Mouse (Mus musculus) thymus, adult 2 months (tissue): Measurements from ENCODE around the gene Ncoa6. TPM values are rescaled to one million over a fixed set of nuclear protein-coding genes. Genes with fewer than 3 reads are reported as not detected.

Experiments used
- DNase-seq: peaks from one replicate; pipeline ENCODE4 v3.0.0; 2021
- H3K27ac ChIP-seq: fragments of 200-500 bp; 2 replicates; pipeline ENCODE4 v1.5.1; 2012; ENCODE audit warnings: low read length, control low read depth; ENCODE audit not compliant: control insufficient read depth, insufficient read depth
- H3K27me3 ChIP-seq: fragments of 200-500 bp; 2 replicates; pipeline ENCODE4 v1.6.1; 2012; ENCODE audit warnings: mild to moderate bottlenecking, low read length, moderate library complexity, mixed read lengths; ENCODE audit not compliant: control insufficient read depth, insufficient read depth
- H3K36me3 ChIP-seq: fragments of 200-500 bp; 2 replicates; pipeline ENCODE4 v1.6.1; 2012; ENCODE audit warnings: mild to moderate bottlenecking, low read length, moderate library complexity; ENCODE audit not compliant: control insufficient read depth, insufficient read depth
- H3K4me1 ChIP-seq: fragments of 200-500 bp; replicated peaks from 2 replicates; pipeline ENCODE4 v1.6.1; 2012; ENCODE audit warnings: low read length; ENCODE audit not compliant: control insufficient read depth, insufficient read depth
- H3K4me3 ChIP-seq: fragments of 200-500 bp; 2 replicates; pipeline ENCODE4 v1.5.1; 2012; ENCODE audit warnings: mild to moderate bottlenecking, low read length, control low read depth, moderate library complexity; ENCODE audit not compliant: control insufficient read depth, insufficient read depth
- CTCF ChIP-seq: fragments of 200-500 bp; IDR thresholded peaks from 2 replicates; pipeline ENCODE4 v1.5.1; 2012; ENCODE audit warnings: mild to moderate bottlenecking, control low read depth, low read length, moderate library complexity, borderline replicate concordance; ENCODE audit not compliant: control insufficient read depth, poor library complexity, insufficient read depth; ENCODE audit errors: extremely low read depth
- POLR2A ChIP-seq: fragments of 200-500 bp; IDR thresholded peaks from 2 replicates; pipeline ENCODE4 v1.6.1; 2012; ENCODE audit warnings: mild to moderate bottlenecking, low read length, control low read depth, moderate library complexity; ENCODE audit not compliant: control insufficient read depth, poor library complexity, insufficient read depth; ENCODE audit errors: extremely low read depth
- WGBS: fragments of 180-500 bp; shearing (Covaris S2); methylation state at CpG from one replicate; pipeline ENCODE4 v1.1.7; 2018; 5-methylcytosine and 5-hydroxymethylcytosine counted together
- polyA plus RNA-seq: library from polyadenylated mRNA; depleted of rRNA; stranded (reverse); fragments of >200 nt; gene quantifications from 2 replicates; pipeline ENCODE4 v1.2.3, GENCODE M21; 2012

Gene Ncoa6
- polyA plus RNA-seq, 1 experiment = 32.8 TPM

GRCm38 (mm10) chr2:155382332-155382700 is 91.4 kb downstream of the Ncoa6 start:
- TF ChIP-seq CTCF (no peak), POLR2A (no peak)
- WGBS = 42% methylated on average over 6 of the region's 6 CpGs
- no peaks in the 10 kb centered on the region for H3K36me3 ChIP-seq
- DNase-seq = no peak
- no peaks in the 10 kb centered on the region for H3K27me3 ChIP-seq
- peaks cover 10% of the 10 kb centered on the region for H3K4me1 ChIP-seq
- peak overlapping the region; percentile 81 for H3K4me3 ChIP-seq
- peak overlapping the region; percentile 24; the same call in 1 of the 2 replicates for H3K27ac ChIP-seq

GRCm38 (mm10) chr2:155381643-155382331 is 91.9 kb downstream of the Ncoa6 start:
- DNase-seq = peak; percentile 98
- Histone ChIP-seq H3K4me3 (peak overlapping the region; percentile 81), H3K4me1 (peaks cover 10% of the 10 kb centered on the region), H3K27me3 (no peaks in the 10 kb centered on the region), H3K36me3 (no peaks in the 10 kb centered on the region), H3K27ac (peak overlapping the region; percentile 69)
- TF ChIP-seq CTCF (no peak), POLR2A (peak; percentile 72; the same call in 1 of the 2 replicates)
- WGBS = under 1% methylated on average over 68 of the region's 68 CpGs

GRCm38 (mm10) chr2:155381060-155381437 is 92.6 kb downstream of the Ncoa6 start:
- Histone ChIP-seq H3K36me3 (no peaks in the 10 kb centered on the region), H3K27me3 (no peaks in the 10 kb centered on the region), H3K4me1 (peaks cover 7% of the 10 kb centered on the region), H3K4me3 (peak overlapping the region; percentile 81), H3K27ac (no peak overlapping the region)
- WGBS = 4% methylated on average over 11 of the region's 11 CpGs
- no peak for TF ChIP-seq POLR2A
- no peak for TF ChIP-seq CTCF
- no peak for DNase-seq

- no peaks in the 10 kb centered on the region for H3K27me3 ChIP-seq
- peaks cover 7% of the 10 kb centered on the region for H3K4me1 ChIP-seq
- DNase-seq = no peak
- H3K27ac ChIP-seq = peak within 1 kb of the TSS; percentile 69
- H3K4me3 ChIP-seq = peak within 1 kb of the TSS; percentile 81
- TF ChIP-seq CTCF (no peak), POLR2A (no peak)
- no peaks in the 10 kb centered on the region for H3K36me3 ChIP-seq
- 68% methylated on average over 8 of the region's 8 CpGs for WGBS
Measured at GRCm38 (mm10) chr2:155380261-155381059, 93.2 kb downstream of the Ncoa6 start, which contains the start of gene Trp53inp2. TSS of gene Trp53inp2 (plus strand) at chr2:155381059.

GRCm38 (mm10) chr2:155376191-155376590 is 97.5 kb downstream of the Ncoa6 start:
- Histone ChIP-seq H3K4me1 (no peaks in the 10 kb centered on the region), H3K36me3 (no peaks in the 10 kb centered on the region), H3K27ac (no peak overlapping the region), H3K27me3 (no peaks in the 10 kb centered on the region), H3K4me3 (no peak overlapping the region)
- TF ChIP-seq POLR2A = no peak
- TF ChIP-seq CTCF = no peak
- no peak for DNase-seq
- 91% methylated on average over 10 of the region's 10 CpGs for WGBS

- Histone ChIP-seq H3K4me3 (no peak overlapping the region), H3K27ac (no peak overlapping the region), H3K27me3 (no peaks in the 10 kb centered on the region), H3K36me3 (no peaks in the 10 kb centered on the region), H3K4me1 (no peaks in the 10 kb centered on the region)
- TF ChIP-seq POLR2A (no peak), CTCF (no peak)
- no peak for DNase-seq
Measured at GRCm38 (mm10) chr2:155374521-155374920, 99.2 kb downstream of the Ncoa6 start.

- Histone ChIP-seq H3K27ac (no peak overlapping the region), H3K4me1 (no peaks in the 10 kb centered on the region), H3K27me3 (no peaks in the 10 kb centered on the region), H3K36me3 (no peaks in the 10 kb centered on the region), H3K4me3 (no peak overlapping the region)
- WGBS = 98% methylated on average over 1 of the region's 1 CpGs
- no peak for DNase-seq
- no peak for TF ChIP-seq CTCF
- no peak for TF ChIP-seq POLR2A
Measured at GRCm38 (mm10) chr2:155373886-155374285, 99.8 kb downstream of the Ncoa6 start.
